Mouse (Mus musculus): ENCODE data around the gene Lyg1. TPM values are rescaled to one million over a fixed set of nuclear protein-coding genes. Genes with fewer than 3 reads are reported as not detected.

Gene Lyg1
- polyA plus RNA-seq, 1 experiment from 2014 or later: not detected

Other genes starting within 250 kb of the Lyg1 start
- 1.9 and 2.5 TPM in 2 replicates for gene 2010300C02Rik, start 237.7 kb downstream of the Lyg1 start, polyA plus RNA-seq (2015; fragmentation: Nextera tagmentation; extraction: Ambion mirVana)
- gene Tsga10, start 91.3 kb downstream of the Lyg1 start, polyA plus RNA-seq (2015; fragmentation: Nextera tagmentation; extraction: Ambion mirVana): 6.0 and 6.9 TPM in 2 replicates
- 8.3 and 8.6 TPM in 2 replicates for gene Lipt1, start 86.0 kb downstream of the Lyg1 start, polyA plus RNA-seq (2015; fragmentation: Nextera tagmentation; extraction: Ambion mirVana)
- gene Mitd1, start 67.3 kb downstream of the Lyg1 start, polyA plus RNA-seq (2015; fragmentation: Nextera tagmentation; extraction: Ambion mirVana): 26.5 and 27.7 TPM in 2 replicates
- 240 and 260 TPM in 2 replicates for gene Mrpl30, start 67.3 kb downstream of the Lyg1 start, polyA plus RNA-seq (2015; fragmentation: Nextera tagmentation; extraction: Ambion mirVana)
- not detected in 2 replicates for gene Lyg2, start 41.3 kb downstream of the Lyg1 start, polyA plus RNA-seq (2015; fragmentation: Nextera tagmentation; extraction: Ambion mirVana)
- gene Txndc9, start 40.1 kb upstream of the Lyg1 start, polyA plus RNA-seq (2015; fragmentation: Nextera tagmentation; extraction: Ambion mirVana): 140 and 155 TPM in 2 replicates
- gene Eif5b, start 40.3 kb upstream of the Lyg1 start, polyA plus RNA-seq (2015; fragmentation: Nextera tagmentation; extraction: Ambion mirVana): 35.9 and 36.9 TPM in 2 replicates
- 30.0 and 34.5 TPM in 2 replicates for gene Rev1, start 172.0 kb upstream of the Lyg1 start, polyA plus RNA-seq (2015; fragmentation: Nextera tagmentation; extraction: Ambion mirVana)